Mouse (Mus musculus): Measurements from ENCODE around the gene Synj2. TPM values are rescaled to one million over a fixed set of nuclear protein-coding genes. Genes with fewer than 3 reads are reported as not detected.
A peak's percentile ranks its signal among the peaks of the same experiment; 100 is the strongest.

Gene Synj2
- polyA plus RNA-seq, 1 experiment from 2014 or later: 1.0 TPM

- Histone ChIP-seq H3K4me2 (ENCODE audit: low read depth, low read length, severe bottlenecking) (no peak overlapping the region), H3K9me3 (ENCODE audit: control insufficient read depth, low read length) (no peaks in the 10 kb centered on the region), H3K36me3 (ENCODE audit: control insufficient read depth, insufficient read depth, low read length) (no peaks in the 10 kb centered on the region; the same call in 1 of the 2 replicates), H3K27ac (ENCODE audit: low read depth, low read length) (no peak overlapping the region), H3K4me3 (ENCODE audit: low read depth, low read length) (no peak overlapping the region), H3K4me1 (replicated peaks; ENCODE audit: control insufficient read depth, insufficient read depth, low read length) (no peaks in the 10 kb centered on the region), H3K9ac (ENCODE audit: low read length) (no peak overlapping the region), H3K27me3 (ENCODE audit: control insufficient read depth, insufficient read depth, low read length) (no peaks in the 10 kb centered on the region)
- 81% methylated on average over 5 of the region's 5 CpGs for WGBS
- ATAC-seq (replicated peaks; ENCODE audit: low FRiP score) (no peak), DNase-seq (ENCODE audit: low spot score) (no peak)
These were observed 39.7 kb upstream of the Synj2 start for GRCm38 (mm10) chr17:5901381-5901780.

GRCm38 (mm10) chr17:5903630-5904301 lies 37.3 kb upstream of the Synj2 start:
- Histone ChIP-seq H3K4me1 (replicated peaks; ENCODE audit: control insufficient read depth, insufficient read depth, low read length) (no peaks in the 10 kb centered on the region), H3K9me3 (ENCODE audit: control insufficient read depth, low read length) (no peaks in the 10 kb centered on the region), H3K4me2 (ENCODE audit: low read depth, low read length, severe bottlenecking) (no peak overlapping the region), H3K4me3 (ENCODE audit: low read depth, low read length) (no peak overlapping the region), H3K9ac (ENCODE audit: low read length) (no peak overlapping the region), H3K36me3 (ENCODE audit: control insufficient read depth, insufficient read depth, low read length) (no peaks in the 10 kb centered on the region; the same call in 1 of the 2 replicates), H3K27ac (ENCODE audit: low read depth, low read length) (no peak overlapping the region), H3K27me3 (ENCODE audit: control insufficient read depth, insufficient read depth, low read length) (no peaks in the 10 kb centered on the region)
- no peak for DNase-seq (ENCODE audit: low spot score)
- 81% methylated on average over 6 of the region's 6 CpGs for WGBS
- no peak for ATAC-seq (replicated peaks; ENCODE audit: low FRiP score)

GRCm38 (mm10) chr17:5909681-5910080 lies 31.4 kb upstream of the Synj2 start:
- H3K9ac ChIP-seq (ENCODE audit: low read length): no peak overlapping the region
- no peak overlapping the region for H3K4me2 ChIP-seq (ENCODE audit: low read depth, low read length, severe bottlenecking)
- no peaks in the 10 kb centered on the region; the same call in 1 of the 2 replicates for H3K36me3 ChIP-seq (ENCODE audit: control insufficient read depth, insufficient read depth, low read length)
- no peaks in the 10 kb centered on the region for H3K9me3 ChIP-seq (ENCODE audit: control insufficient read depth, low read length)
- DNase-seq (ENCODE audit: low spot score) (no peak), ATAC-seq (replicated peaks; ENCODE audit: low FRiP score) (no peak)
- H3K27ac ChIP-seq (ENCODE audit: low read depth, low read length): no peak overlapping the region
- no peaks in the 10 kb centered on the region for H3K4me1 ChIP-seq (replicated peaks; ENCODE audit: control insufficient read depth, insufficient read depth, low read length)
- no peaks in the 10 kb centered on the region for H3K27me3 ChIP-seq (ENCODE audit: control insufficient read depth, insufficient read depth, low read length)
- 99% methylated on average over 4 of the region's 4 CpGs for WGBS
- no peak overlapping the region for H3K4me3 ChIP-seq (ENCODE audit: low read depth, low read length)

- no peaks in the 10 kb centered on the region; the same call in 1 of the 2 replicates for H3K36me3 ChIP-seq (ENCODE audit: control insufficient read depth, insufficient read depth, low read length)
- WGBS: 84% methylated on average over 12 of the region's 12 CpGs
- no peak for ATAC-seq (replicated peaks; ENCODE audit: low FRiP score)
These were observed 29.5 kb upstream of the Synj2 start for GRCm38 (mm10) chr17:5911591-5911990.

GRCm38 (mm10) chr17:5912797-5913196 lies 28.3 kb upstream of the Synj2 start:
- WGBS: 84% methylated on average over 4 of the region's 4 CpGs
- DNase-seq (ENCODE audit: low spot score) (no peak), ATAC-seq (replicated peaks; ENCODE audit: low FRiP score) (no peak)
- no peak overlapping the region for H3K4me2 ChIP-seq (ENCODE audit: low read depth, low read length, severe bottlenecking)
- H3K27ac ChIP-seq (ENCODE audit: low read depth, low read length): no peak overlapping the region
- no peaks in the 10 kb centered on the region for H3K4me1 ChIP-seq (replicated peaks; ENCODE audit: control insufficient read depth, insufficient read depth, low read length)
- H3K9me3 ChIP-seq (ENCODE audit: control insufficient read depth, low read length): no peaks in the 10 kb centered on the region
- H3K9ac ChIP-seq (ENCODE audit: low read length): no peak overlapping the region
- no peaks in the 10 kb centered on the region; the same call in 1 of the 2 replicates for H3K36me3 ChIP-seq (ENCODE audit: control insufficient read depth, insufficient read depth, low read length)
- no peaks in the 10 kb centered on the region for H3K27me3 ChIP-seq (ENCODE audit: control insufficient read depth, insufficient read depth, low read length)
- no peak overlapping the region for H3K4me3 ChIP-seq (ENCODE audit: low read depth, low read length)

More at GRCm38 (mm10) chr17:5911591-5911990, 29.5 kb upstream of the Synj2 start:
- Histone ChIP-seq H3K27me3 (ENCODE audit: control insufficient read depth, insufficient read depth, low read length) (no peaks in the 10 kb centered on the region), H3K9me3 (ENCODE audit: control insufficient read depth, low read length) (no peaks in the 10 kb centered on the region), H3K4me1 (replicated peaks; ENCODE audit: control insufficient read depth, insufficient read depth, low read length) (no peaks in the 10 kb centered on the region), H3K4me3 (ENCODE audit: low read depth, low read length) (no peak overlapping the region), H3K9ac (ENCODE audit: low read length) (no peak overlapping the region), H3K4me2 (ENCODE audit: low read depth, low read length, severe bottlenecking) (no peak overlapping the region), H3K27ac (ENCODE audit: low read depth, low read length) (no peak overlapping the region)
- DNase-seq (ENCODE audit: low spot score): no peak

GRCm38 (mm10) chr17:5914217-5914616 lies 26.9 kb upstream of the Synj2 start:
- no peaks in the 10 kb centered on the region for H3K9me3 ChIP-seq (ENCODE audit: control insufficient read depth, low read length)
- no peak overlapping the region for H3K4me2 ChIP-seq (ENCODE audit: low read depth, low read length, severe bottlenecking)
- DNase-seq (ENCODE audit: low spot score): no peak
- no peak overlapping the region for H3K4me3 ChIP-seq (ENCODE audit: low read depth, low read length)
- H3K9ac ChIP-seq (ENCODE audit: low read length): no peak overlapping the region
- no peak overlapping the region for H3K27ac ChIP-seq (ENCODE audit: low read depth, low read length)
- no peak for ATAC-seq (replicated peaks; ENCODE audit: low FRiP score)
- no peaks in the 10 kb centered on the region for H3K36me3 ChIP-seq (ENCODE audit: control insufficient read depth, insufficient read depth, low read length)
- H3K4me1 ChIP-seq (replicated peaks; ENCODE audit: control insufficient read depth, insufficient read depth, low read length): no peaks in the 10 kb centered on the region
- no peaks in the 10 kb centered on the region for H3K27me3 ChIP-seq (ENCODE audit: control insufficient read depth, insufficient read depth, low read length)
- WGBS: 86% methylated on average over 5 of the region's 5 CpGs

- no peaks in the 10 kb centered on the region for H3K27me3 ChIP-seq (ENCODE audit: control insufficient read depth, insufficient read depth, low read length)
- no peaks in the 10 kb centered on the region for H3K36me3 ChIP-seq (ENCODE audit: control insufficient read depth, insufficient read depth, low read length)
- no peak overlapping the region for H3K4me3 ChIP-seq (ENCODE audit: low read depth, low read length)
- WGBS: 90% methylated on average over 8 of the region's 8 CpGs
- H3K4me2 ChIP-seq (ENCODE audit: low read depth, low read length, severe bottlenecking): no peak overlapping the region
- ATAC-seq (replicated peaks; ENCODE audit: low FRiP score): no peak
- no peak for DNase-seq (ENCODE audit: low spot score)
- no peaks in the 10 kb centered on the region for H3K9me3 ChIP-seq (ENCODE audit: control insufficient read depth, low read length)
- H3K9ac ChIP-seq (ENCODE audit: low read length): no peak overlapping the region
- no peak overlapping the region for H3K27ac ChIP-seq (ENCODE audit: low read depth, low read length)
- no peaks in the 10 kb centered on the region for H3K4me1 ChIP-seq (replicated peaks; ENCODE audit: control insufficient read depth, insufficient read depth, low read length)
These were observed 19.1 kb upstream of the Synj2 start for GRCm38 (mm10) chr17:5921954-5922353.

GRCm38 (mm10) chr17:5923281-5923680 lies 17.8 kb upstream of the Synj2 start:
- Histone ChIP-seq H3K4me1 (replicated peaks; ENCODE audit: control insufficient read depth, insufficient read depth, low read length) (no peaks in the 10 kb centered on the region), H3K4me3 (ENCODE audit: low read depth, low read length) (no peak overlapping the region), H3K9ac (ENCODE audit: low read length) (no peak overlapping the region), H3K27me3 (ENCODE audit: control insufficient read depth, insufficient read depth, low read length) (no peaks in the 10 kb centered on the region), H3K36me3 (ENCODE audit: control insufficient read depth, insufficient read depth, low read length) (no peaks in the 10 kb centered on the region), H3K4me2 (ENCODE audit: low read depth, low read length, severe bottlenecking) (no peak overlapping the region), H3K9me3 (ENCODE audit: control insufficient read depth, low read length) (no peaks in the 10 kb centered on the region), H3K27ac (ENCODE audit: low read depth, low read length) (no peak overlapping the region)
- DNase-seq (ENCODE audit: low spot score) (peak; percentile 63), ATAC-seq (replicated peaks; ENCODE audit: low FRiP score) (no peak)
- 70% methylated on average over 9 of the region's 9 CpGs for WGBS

GRCm38 (mm10) chr17:5924238-5924637 lies 16.8 kb upstream of the Synj2 start:
- H3K27me3 ChIP-seq (ENCODE audit: control insufficient read depth, insufficient read depth, low read length): no peaks in the 10 kb centered on the region
- no peaks in the 10 kb centered on the region for H3K36me3 ChIP-seq (ENCODE audit: control insufficient read depth, insufficient read depth, low read length)
- H3K9ac ChIP-seq (ENCODE audit: low read length): no peak overlapping the region
- H3K9me3 ChIP-seq (ENCODE audit: control insufficient read depth, low read length): no peaks in the 10 kb centered on the region
- no peak overlapping the region for H3K4me2 ChIP-seq (ENCODE audit: low read depth, low read length, severe bottlenecking)
- H3K4me3 ChIP-seq (ENCODE audit: low read depth, low read length): no peak overlapping the region
- H3K4me1 ChIP-seq (replicated peaks; ENCODE audit: control insufficient read depth, insufficient read depth, low read length): no peaks in the 10 kb centered on the region
- ATAC-seq (replicated peaks; ENCODE audit: low FRiP score): no peak
- no peak for DNase-seq (ENCODE audit: low spot score)
- no peak overlapping the region for H3K27ac ChIP-seq (ENCODE audit: low read depth, low read length)
- WGBS: 66% methylated on average over 8 of the region's 8 CpGs

Measured in forebrain, embryonic 11.5 days (tissue).